Mouse (Mus musculus) stomach, embryonic 16.5 days (tissue): ENCODE measurements at regions not wholly inside any gene's neighbourhood (a gene's known extent, or its start where the extent isn't known, plus 50 kb on each side); places are given as distances from the start of the nearest gene placed in this dataset.

ENCODE experiments used
- ATAC-seq: fragments of 200-750 bp; cut with Nextera tagmentation; 2 replicates; pipeline ENCODE4 v1.8.0; 2017; ENCODE audit warnings: moderate number of reproducible peaks, moderate TSS enrichment; ENCODE audit not compliant: insufficient read depth, low FRiP score
- H3K27ac ChIP-seq: fragments of 300-500 bp; sonication (generic); 2 replicates; pipeline ENCODE4 v1.5.1; 2014; ENCODE audit warnings: low read length
- H3K27me3 ChIP-seq: fragments of 300-500 bp; sonication (generic); 2 replicates; pipeline ENCODE4 v1.6.1; 2014; ENCODE audit warnings: low read length, control low read depth, mixed read lengths; ENCODE audit not compliant: control insufficient read depth, insufficient read depth
- H3K36me3 ChIP-seq: fragments of 300-500 bp; sonication (generic); 2 replicates; pipeline ENCODE4 v1.6.1; 2014; ENCODE audit warnings: low read length; ENCODE audit not compliant: control insufficient read depth, insufficient read depth
- H3K4me1 ChIP-seq: fragments of 300-500 bp; sonication (generic); 2 replicates; pipeline ENCODE4 v1.6.1; 2014; ENCODE audit warnings: low read length, control low read depth, mixed read lengths; ENCODE audit not compliant: control insufficient read depth, insufficient read depth
- H3K4me2 ChIP-seq: fragments of 300-500 bp; sonication (generic); 2 replicates; pipeline ENCODE4 v1.6.1; 2014; ENCODE audit warnings: low read depth, low read length, mixed read lengths
- H3K4me3 ChIP-seq: fragments of 300-500 bp; sonication (generic); replicated peaks from 2 replicates; pipeline ENCODE4 v1.5.1; 2014; ENCODE audit warnings: mild to moderate bottlenecking, low read length
- H3K9ac ChIP-seq: fragments of 300-500 bp; sonication (generic); 2 replicates; pipeline ENCODE4 v1.6.1; 2014; ENCODE audit warnings: low read length
- H3K9me3 ChIP-seq: fragments of 300-500 bp; sonication (generic); replicated peaks from 2 replicates; pipeline ENCODE4 v1.6.1; 2016; ENCODE audit warnings: low read length, control low read depth; ENCODE audit not compliant: control insufficient read depth
- WGBS: fragments of 180-500 bp; shearing (Covaris S2); extraction: QIAGEN DNeasy Blood & Tissue Kit; methylation state at CpG from one replicate; pipeline ENCODE4 v1.1.7; 2014; 5-methylcytosine and 5-hydroxymethylcytosine counted together

GRCm38 (mm10) chr2:74424726-74425125 is 154.5 kb downstream of the Lnpk start:
- no peak overlapping the region for H3K27ac ChIP-seq
- H3K9me3 ChIP-seq = no peaks in the 10 kb centered on the region
- ATAC-seq = no peak
- WGBS = 68% methylated on average over 3 of the region's 3 CpGs
- H3K4me3 ChIP-seq = no peak overlapping the region
- H3K4me2 ChIP-seq = no peak overlapping the region
- H3K36me3 ChIP-seq = no peaks in the 10 kb centered on the region
- H3K27me3 ChIP-seq = no peaks in the 10 kb centered on the region
- H3K4me1 ChIP-seq = no peaks in the 10 kb centered on the region
- no peak overlapping the region for H3K9ac ChIP-seq

GRCm38 (mm10) chr2:74416097-74416496 is 163.1 kb downstream of the Lnpk start:
- no peaks in the 10 kb centered on the region for H3K4me1 ChIP-seq
- H3K9me3 ChIP-seq = no peaks in the 10 kb centered on the region
- no peak overlapping the region for H3K4me3 ChIP-seq
- H3K4me2 ChIP-seq = no peak overlapping the region
- H3K27ac ChIP-seq = no peak overlapping the region
- H3K36me3 ChIP-seq = no peaks in the 10 kb centered on the region
- H3K9ac ChIP-seq = no peak overlapping the region
- no peak for ATAC-seq
- WGBS = 86% methylated on average over 4 of the region's 4 CpGs
- no peaks in the 10 kb centered on the region for H3K27me3 ChIP-seq

- 93% methylated on average over 12 of the region's 13 CpGs for WGBS
- Histone ChIP-seq H3K4me3 (no peak overlapping the region), H3K36me3 (no peaks in the 10 kb centered on the region), H3K27me3 (no peaks in the 10 kb centered on the region), H3K27ac (no peak overlapping the region), H3K4me1 (no peaks in the 10 kb centered on the region), H3K4me2 (no peak overlapping the region), H3K9me3 (no peaks in the 10 kb centered on the region), H3K9ac (no peak overlapping the region)
- no peak for ATAC-seq
These were observed 164.5 kb downstream of the Lnpk start for GRCm38 (mm10) chr2:74414721-74415120.

- no peaks in the 10 kb centered on the region for H3K36me3 ChIP-seq
- ATAC-seq = no peak
- H3K27me3 ChIP-seq = no peaks in the 10 kb centered on the region
- 74% methylated on average over 4 of the region's 4 CpGs for WGBS
- H3K4me2 ChIP-seq = no peak overlapping the region
- no peak overlapping the region for H3K9ac ChIP-seq
- no peaks in the 10 kb centered on the region for H3K4me1 ChIP-seq
- H3K27ac ChIP-seq = no peak overlapping the region
- no peak overlapping the region for H3K4me3 ChIP-seq
- no peaks in the 10 kb centered on the region for H3K9me3 ChIP-seq
These were observed 169.3 kb downstream of the Lnpk start for GRCm38 (mm10) chr2:74409856-74410404.

GRCm38 (mm10) chr2:74404493-74404892 is 174.7 kb downstream of the Lnpk start:
- no peak for ATAC-seq
- Histone ChIP-seq H3K27ac (no peak overlapping the region), H3K36me3 (no peaks in the 10 kb centered on the region), H3K9ac (no peak overlapping the region), H3K27me3 (no peaks in the 10 kb centered on the region), H3K9me3 (no peaks in the 10 kb centered on the region), H3K4me2 (no peak overlapping the region), H3K4me1 (no peaks in the 10 kb centered on the region), H3K4me3 (no peak overlapping the region)
- 37% methylated on average over 3 of the region's 3 CpGs for WGBS

- H3K9me3 ChIP-seq = no peaks in the 10 kb centered on the region
- no peak overlapping the region for H3K27ac ChIP-seq
- ATAC-seq = no peak
- H3K27me3 ChIP-seq = no peaks in the 10 kb centered on the region
- H3K4me3 ChIP-seq = no peak overlapping the region
- H3K4me1 ChIP-seq = no peaks in the 10 kb centered on the region
- H3K9ac ChIP-seq = no peak overlapping the region
- no peaks in the 10 kb centered on the region for H3K36me3 ChIP-seq
- no peak overlapping the region for H3K4me2 ChIP-seq
- WGBS = 83% methylated on average over 4 of the region's 4 CpGs
These were observed 188.2 kb downstream of the Lnpk start for GRCm38 (mm10) chr2:74391064-74391463.

GRCm38 (mm10) chr2:74388078-74388477 is 191.2 kb downstream of the Lnpk start:
- Histone ChIP-seq H3K4me2 (no peak overlapping the region), H3K27me3 (no peaks in the 10 kb centered on the region), H3K4me3 (no peak overlapping the region), H3K36me3 (no peaks in the 10 kb centered on the region), H3K9ac (no peak overlapping the region), H3K27ac (no peak overlapping the region), H3K9me3 (no peaks in the 10 kb centered on the region), H3K4me1 (no peaks in the 10 kb centered on the region)
- no peak for ATAC-seq
- WGBS = 93% methylated on average over 5 of the region's 5 CpGs

- 86% methylated on average over 1 of the region's 1 CpGs for WGBS
- no peak overlapping the region for H3K9ac ChIP-seq
- no peak overlapping the region for H3K4me3 ChIP-seq
- H3K27ac ChIP-seq = no peak overlapping the region
- H3K9me3 ChIP-seq = no peaks in the 10 kb centered on the region
- no peak for ATAC-seq
- no peaks in the 10 kb centered on the region for H3K27me3 ChIP-seq
- H3K4me2 ChIP-seq = no peak overlapping the region
- no peaks in the 10 kb centered on the region for H3K36me3 ChIP-seq
- no peaks in the 10 kb centered on the region for H3K4me1 ChIP-seq
These were observed 194.3 kb downstream of the Lnpk start for GRCm38 (mm10) chr2:74384918-74385317.

- H3K9me3 ChIP-seq = no peaks in the 10 kb centered on the region
- WGBS = 49% methylated on average over 7 of the region's 7 CpGs
- no peak overlapping the region for H3K4me3 ChIP-seq
- no peak for ATAC-seq
- H3K27me3 ChIP-seq = no peaks in the 10 kb centered on the region
- no peaks in the 10 kb centered on the region for H3K4me1 ChIP-seq
- no peak overlapping the region for H3K9ac ChIP-seq
- no peaks in the 10 kb centered on the region for H3K36me3 ChIP-seq
- H3K4me2 ChIP-seq = no peak overlapping the region
- no peak overlapping the region for H3K27ac ChIP-seq
These were observed 198.5 kb downstream of the Lnpk start for GRCm38 (mm10) chr2:74380574-74381287.
